Mouse (Mus musculus) layer of hippocampus, postnatal 36 days (tissue): Measurements from ENCODE around the gene Mtx1. TPM values are rescaled to one million over a fixed set of nuclear protein-coding genes. Genes with fewer than 3 reads are reported as not detected.
"Not testable (repeated sequence)": the region's sequence is repeated elsewhere in the genome, so short reads cannot be mapped to it uniquely, and the experiment has no call there.

Source experiments
- DNase-seq, 2 experiments: peaks; one replicate each; pipeline ENCODE4 v3.0.0; 2022
- total RNA-seq, 2 experiments: library from RNA; stranded (reverse); gene quantifications; 2 replicates each; pipeline ENCODE4 v1.2.3; 2021

Mtx1 gene
- total RNA-seq, 2 experiments from 2014 or later = 89.5 to 93.8 TPM

- no peak for DNase-seq
These were observed 15.5 kb upstream of the Mtx1 start for GRCm38 (mm10) chr3:89242331-89242895.

- no peak for DNase-seq
These were observed 11.6 kb upstream of the Mtx1 start for GRCm38 (mm10) chr3:89238494-89238893.

- no peak for DNase-seq
These were observed 10.8 kb upstream of the Mtx1 start for GRCm38 (mm10) chr3:89237682-89238081.

GRCm38 (mm10) chr3:89236516-89236915, 9.6 kb upstream of the Mtx1 start:
- DNase-seq = no peak

GRCm38 (mm10) chr3:89233562-89234110, 6.7 kb upstream of the Mtx1 start:
- no peak for DNase-seq

- no peak for DNase-seq
These were observed 5.7 kb upstream of the Mtx1 start for GRCm38 (mm10) chr3:89232614-89233013.

GRCm38 (mm10) chr3:89231772-89232275, 4.9 kb upstream of the Mtx1 start:
- DNase-seq = no peak

GRCm38 (mm10) chr3:89231345-89231744, 4.5 kb upstream of the Mtx1 start:
- DNase-seq = no peak

GRCm38 (mm10) chr3:89230561-89230960, 3.7 kb upstream of the Mtx1 start:
- no peak for DNase-seq

GRCm38 (mm10) chr3:89229276-89229675, 2.4 kb upstream of the Mtx1 start:
- DNase-seq = no peak

GRCm38 (mm10) chr3:89228836-89229235, 1.9 kb upstream of the Mtx1 start, which contains the start of gene Muc1:
Muc1 (plus strand) TSS chr3:89229057.
- DNase-seq = no peak

GRCm38 (mm10) chr3:89228180-89228549, 1.3 kb upstream of the Mtx1 start:
- peak; percentile 85 to 87 for DNase-seq

GRCm38 (mm10) chr3:89227307-89228179, 655 bp upstream of the Mtx1 start:
- peak; percentile 91 to 93 for DNase-seq

- DNase-seq = no peak
These were observed 527 bp downstream of the Mtx1 start for GRCm38 (mm10) chr3:89226361-89226760.

GRCm38 (mm10) chr3:89225918-89226317, 970 bp downstream of the Mtx1 start:
- DNase-seq = no peak

GRCm38 (mm10) chr3:89225321-89225815, 1.5 kb downstream of the Mtx1 start:
- no peak for DNase-seq

GRCm38 (mm10) chr3:89224796-89225195, 2.1 kb downstream of the Mtx1 start:
- DNase-seq = no peak

GRCm38 (mm10) chr3:89221167-89221566, 5.7 kb downstream of the Mtx1 start:
- no peak for DNase-seq

- DNase-seq = no peak
These were observed 7.3 kb downstream of the Mtx1 start for GRCm38 (mm10) chr3:89219546-89219945.

GRCm38 (mm10) chr3:89218271-89218670, 8.6 kb downstream of the Mtx1 start:
- no peak for DNase-seq

GRCm38 (mm10) chr3:89216407-89216806, 10.5 kb downstream of the Mtx1 start:
- not testable (repeated sequence) for DNase-seq

- peak; percentile 79 to 81 for DNase-seq
These were observed 11.0 kb downstream of the Mtx1 start for GRCm38 (mm10) chr3:89215853-89216252.
